Mouse (Mus musculus) thymus, postnatal 36 days (tissue): ENCODE data around the gene 4921530L21Rik.

Experiments
- DNase-seq, 2 experiments: peaks; one replicate each; pipeline ENCODE4 v3.0.0; 2022; ENCODE audit warnings: mixed read lengths in 2 of 2

The 4921530L21Rik gene

DNA sequence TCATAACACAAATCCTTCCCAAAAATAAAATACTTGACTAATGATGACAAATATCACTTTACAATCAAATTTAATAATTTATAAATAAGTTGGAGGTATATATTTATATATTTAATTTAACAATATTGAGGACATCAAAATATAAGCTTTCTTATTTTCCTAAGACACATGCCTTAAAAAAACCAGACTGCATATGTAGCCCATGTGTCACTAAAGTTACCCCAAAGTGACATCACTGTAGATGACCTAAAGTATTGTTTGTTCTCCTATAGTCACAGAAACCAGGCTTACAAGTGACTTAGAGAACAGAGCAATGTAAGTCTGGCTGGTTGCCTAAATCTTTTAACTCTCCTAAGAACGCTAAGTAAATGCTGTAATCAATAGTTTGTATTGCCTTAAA is at the start of gene 4921530L21Rik:
Gene 4921530L21Rik, plus strand, starts transcription at position 301 of the 400 bp plus-strand sequence.
- DNase-seq = no peak

DNA sequence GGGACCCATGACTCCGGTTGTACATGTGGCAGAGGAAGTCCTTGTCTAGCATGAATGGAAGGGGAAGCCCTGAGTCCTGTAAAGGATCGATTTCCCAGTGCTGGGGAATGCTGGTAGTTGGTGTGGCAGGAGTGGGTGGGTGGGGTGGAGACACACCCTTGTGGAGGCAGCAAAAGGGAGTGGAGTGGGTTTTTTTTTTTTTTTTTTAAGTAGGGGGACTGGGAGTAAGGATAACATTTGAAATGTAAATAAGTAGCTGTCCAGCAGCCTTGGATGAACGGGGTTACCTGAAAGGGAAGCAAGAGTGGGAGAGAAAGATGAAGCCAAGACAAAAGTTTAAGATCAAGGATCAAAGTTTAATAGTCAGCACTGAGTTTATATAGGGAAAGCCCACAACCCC is 47.2 kb upstream of the 4921530L21Rik start:
- DNase-seq = no peak

DNA sequence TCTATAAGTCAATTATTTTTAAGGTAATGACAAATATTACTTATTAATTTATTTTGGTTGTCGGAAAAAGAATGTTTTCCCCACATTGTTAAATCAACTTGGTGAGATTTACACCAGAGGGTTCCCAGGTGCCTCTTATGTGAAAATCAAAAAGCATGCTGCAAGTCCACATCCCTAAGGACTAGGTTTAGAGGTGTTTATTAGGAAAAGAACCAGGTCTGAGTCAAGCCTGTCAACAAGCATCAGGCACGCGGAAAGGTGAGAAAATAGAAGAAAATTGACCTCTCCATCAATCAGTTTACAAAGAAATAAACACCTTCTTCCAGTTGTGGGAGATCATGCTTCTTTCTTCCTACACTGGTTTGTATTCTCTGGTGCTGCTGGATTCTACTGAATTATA is 18.1 kb upstream of the 4921530L21Rik start:
- no peak for DNase-seq

DNA sequence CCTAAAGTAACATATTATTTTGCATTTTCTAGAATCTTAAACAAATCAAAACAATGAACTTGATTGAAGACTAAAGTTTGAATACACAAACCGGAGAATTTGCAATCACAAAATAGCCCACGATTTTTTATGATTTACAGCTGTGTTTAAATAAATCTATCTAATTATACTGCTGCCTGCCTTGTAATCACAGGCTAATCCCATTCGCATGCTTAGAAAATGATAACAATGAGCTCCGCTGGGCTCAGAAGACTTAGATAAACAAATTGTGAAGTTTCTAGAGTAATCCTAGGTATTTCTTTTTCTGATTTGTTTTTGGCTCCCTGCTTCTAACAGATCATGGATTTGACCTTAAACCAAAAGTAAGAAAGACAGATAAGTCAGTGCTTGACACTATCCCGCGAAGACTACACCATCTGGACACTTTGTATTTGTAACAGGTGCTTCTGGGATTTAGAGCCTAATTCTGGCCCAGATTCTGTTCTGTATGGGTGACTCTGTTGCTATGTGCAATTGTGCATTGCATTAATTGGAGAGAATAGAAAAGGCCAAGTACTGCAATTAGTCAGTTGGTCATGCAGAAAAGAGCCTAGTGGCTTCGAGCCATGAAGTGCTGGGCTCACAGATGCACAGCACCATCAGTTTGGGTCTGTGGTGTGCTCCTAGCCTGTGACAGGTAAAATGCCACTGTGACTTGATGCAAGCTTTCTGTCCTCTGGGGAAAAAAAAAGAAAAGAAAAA is 15.2 kb upstream of the 4921530L21Rik start:
- DNase-seq = no peak

DNA sequence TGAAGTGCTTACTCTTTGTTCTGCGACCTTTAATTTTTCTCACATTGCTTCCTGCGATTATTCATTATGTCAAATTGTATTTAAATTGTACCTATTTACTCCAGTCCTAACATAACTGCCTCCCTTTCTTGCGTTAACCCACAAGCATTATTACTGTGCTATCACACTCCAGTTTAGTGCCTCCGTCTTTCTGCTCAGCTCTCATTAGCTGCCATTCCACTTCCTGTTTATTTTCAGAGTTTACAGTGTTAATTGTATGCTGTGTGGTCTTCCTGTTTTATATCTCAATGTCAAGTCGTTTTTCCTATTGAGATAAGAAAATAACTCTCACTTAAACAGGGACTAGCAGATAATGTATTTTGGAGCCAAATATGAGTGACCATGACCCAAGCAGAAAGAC is 9.0 kb upstream of the 4921530L21Rik start:
- DNase-seq = no peak

DNA sequence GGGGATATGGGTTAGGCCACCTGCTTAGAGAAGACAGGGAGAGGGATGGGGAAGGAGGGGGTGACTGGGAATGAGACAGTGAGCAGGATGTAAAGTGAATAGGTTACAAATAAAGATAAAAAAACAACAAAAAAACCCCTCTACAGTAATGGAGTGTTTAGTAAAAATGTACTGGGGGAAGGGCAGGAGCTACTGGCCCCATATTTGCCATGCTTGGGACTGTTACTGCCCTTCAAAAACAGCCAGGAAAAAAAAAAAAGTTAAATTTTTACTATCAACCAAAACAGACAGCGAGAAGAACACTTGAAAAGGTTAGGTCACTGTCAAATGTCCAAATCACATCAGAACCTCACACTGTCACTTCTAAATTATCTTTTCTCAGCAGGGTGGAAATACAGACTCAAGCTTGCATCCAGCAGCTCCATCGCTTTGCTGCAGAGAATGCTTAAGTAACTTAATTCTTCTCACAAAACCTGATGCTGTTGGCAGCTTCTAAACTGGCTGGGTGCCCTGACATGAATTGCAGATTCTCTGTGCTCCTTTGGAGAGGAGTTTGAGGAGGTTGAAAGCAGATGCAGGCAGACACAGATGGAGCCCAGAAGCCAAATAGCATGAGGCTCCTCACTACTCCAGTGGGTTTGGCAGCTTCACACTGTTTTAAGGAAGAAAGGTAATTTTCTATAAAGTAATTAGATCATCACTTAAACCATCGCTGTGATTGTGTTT is 4.1 kb upstream of the 4921530L21Rik start:
- DNase-seq = no peak

DNA sequence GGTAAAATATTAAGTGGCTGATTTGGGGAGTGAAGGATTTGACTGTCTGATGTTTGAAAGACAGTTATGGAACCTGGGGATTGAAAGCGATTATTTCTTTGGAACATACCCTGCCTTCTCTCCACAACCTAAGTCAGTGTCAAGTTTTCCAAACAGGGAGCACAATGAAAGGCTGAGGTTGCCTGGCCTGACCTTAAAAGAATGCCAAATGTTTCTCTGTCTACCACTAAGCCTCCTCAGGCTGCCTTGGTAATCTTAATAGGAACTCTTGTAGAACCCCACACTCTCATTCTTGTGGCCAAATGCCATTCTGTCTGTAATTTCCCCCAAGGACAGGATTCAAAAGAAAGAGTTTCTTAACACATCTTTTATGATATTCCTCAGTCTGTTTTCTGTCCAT is 3.5 kb upstream of the 4921530L21Rik start:
- DNase-seq = no peak

DNA sequence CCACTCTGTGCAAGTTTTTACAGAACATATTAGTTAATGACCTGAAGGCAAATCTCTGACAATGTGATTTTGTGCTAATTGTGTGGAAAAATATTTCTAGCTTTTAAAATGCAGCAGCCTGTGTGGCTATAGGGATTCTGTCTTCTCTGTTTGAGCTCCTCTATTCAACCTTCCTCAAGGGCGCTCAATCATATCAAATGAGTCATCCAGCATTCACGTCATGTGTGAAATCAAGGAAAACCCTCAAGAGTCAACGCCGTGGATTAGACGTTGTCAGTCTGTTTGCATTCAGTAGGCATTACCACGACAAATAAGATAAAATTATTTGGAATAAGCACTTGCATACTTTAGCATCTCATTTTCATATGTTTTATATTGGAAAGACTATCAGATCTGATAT is 18.4 kb downstream of the 4921530L21Rik start:
- DNase-seq = no peak

DNA sequence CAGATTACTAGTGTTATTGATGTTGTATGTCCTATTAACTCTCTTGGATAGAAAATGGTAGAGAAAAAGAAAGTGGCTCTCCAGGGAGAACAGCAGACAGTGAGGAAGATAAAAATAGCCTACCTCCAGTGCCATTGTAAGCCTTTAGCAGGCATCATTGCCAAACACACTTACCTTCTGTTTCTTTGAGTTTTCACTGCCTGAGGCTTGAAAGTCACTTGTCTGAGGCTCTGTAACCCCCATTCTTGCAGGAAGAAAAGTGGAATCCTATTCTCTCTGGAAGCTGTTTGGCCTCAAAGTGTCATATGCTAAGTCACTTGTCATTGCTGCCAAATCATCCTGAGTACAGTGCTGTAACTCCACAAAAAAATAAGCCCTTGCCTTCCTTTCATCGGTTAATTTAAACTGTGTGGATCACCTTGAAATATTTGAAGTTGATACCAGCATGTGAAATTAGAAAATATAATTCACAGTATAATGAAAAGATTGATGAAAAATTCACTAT is 23.6 kb downstream of the 4921530L21Rik start:
- no peak for DNase-seq

DNA sequence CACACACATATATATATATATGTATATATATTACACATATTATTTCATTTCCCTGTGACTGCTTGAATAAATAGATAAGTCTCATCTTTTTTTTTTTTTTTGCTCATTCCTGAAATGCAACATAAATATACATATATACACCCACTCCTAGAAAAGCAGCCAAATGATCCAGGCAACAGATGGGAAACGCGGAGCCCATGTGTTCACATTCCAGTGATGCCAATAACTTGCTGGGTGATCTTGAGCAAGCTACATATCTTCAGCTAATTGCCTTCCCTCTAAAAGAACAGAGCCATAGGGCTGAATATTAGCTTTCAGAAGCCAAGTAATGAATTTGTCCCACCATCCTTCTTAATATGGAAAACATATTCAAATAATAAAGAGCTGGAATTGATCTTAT is 32.2 kb downstream of the 4921530L21Rik start:
- no peak for DNase-seq

DNA sequence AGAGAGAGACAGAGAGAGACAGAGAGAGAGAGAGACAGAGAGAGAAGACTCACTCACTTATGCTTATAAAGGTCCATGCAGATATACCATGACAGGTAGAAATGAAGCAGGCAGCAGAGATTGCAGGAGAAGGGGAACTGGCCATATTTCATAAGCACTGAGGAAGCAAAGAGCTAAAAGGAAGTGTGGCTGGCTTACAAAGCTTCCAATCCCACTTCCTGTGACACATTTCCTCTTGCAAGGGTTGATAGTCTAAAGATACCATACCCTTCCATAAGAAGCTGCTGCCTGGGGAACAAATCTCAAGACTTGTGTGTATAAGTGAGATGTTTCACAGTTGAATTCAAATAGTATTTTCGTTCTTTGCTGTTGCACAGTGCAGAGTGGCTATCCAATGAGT is 45.7 kb downstream of the 4921530L21Rik start:
- DNase-seq = no peak

DNA sequence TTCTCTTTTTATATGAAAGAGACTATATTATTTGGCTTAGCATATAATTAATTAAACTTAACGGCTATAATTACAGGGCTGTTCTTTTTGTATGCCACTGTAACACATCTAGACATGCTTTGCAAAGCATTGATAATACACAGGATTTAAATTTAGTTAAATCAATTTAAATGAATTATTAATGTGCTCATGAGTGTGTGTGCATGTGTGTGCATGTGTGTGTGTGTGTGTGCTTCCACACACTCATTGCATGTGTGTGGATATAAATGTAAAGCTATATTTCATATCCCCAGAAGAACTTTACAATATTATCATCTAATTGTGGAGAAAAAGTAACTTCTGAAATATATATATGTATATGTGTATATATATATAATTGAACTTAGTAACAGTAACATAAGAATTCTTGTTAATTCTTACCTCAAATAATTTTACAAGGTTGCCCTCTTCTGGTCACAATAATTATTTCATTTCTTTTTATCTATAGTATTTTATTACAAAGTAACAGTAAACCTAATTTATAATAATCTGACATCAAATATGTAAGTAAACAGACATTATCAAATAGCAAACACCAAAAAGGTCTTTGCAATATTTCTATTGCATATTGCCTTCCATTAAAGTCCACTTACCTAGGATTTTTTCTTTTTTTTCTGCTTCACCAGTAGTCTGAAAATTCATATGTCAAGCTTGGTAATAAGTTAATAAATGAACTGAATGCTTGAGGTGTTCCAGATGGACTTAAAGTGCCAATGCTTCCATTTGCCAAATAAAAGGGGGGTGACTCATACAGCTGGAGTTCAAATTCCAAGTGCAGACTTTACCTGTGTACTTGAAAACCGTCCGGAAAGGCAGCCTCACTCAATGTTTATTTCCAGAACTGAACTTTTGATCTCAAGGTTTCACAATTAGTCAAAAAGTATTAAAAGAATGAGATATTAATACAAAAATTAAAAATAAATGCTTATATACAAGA is 47.0 kb downstream of the 4921530L21Rik start:
- DNase-seq = no peak
